Mouse (Mus musculus): ENCODE measurements at regions not wholly inside any gene's neighbourhood (a gene's known extent, or its start where the extent isn't known, plus 50 kb on each side); places are given as distances from the start of the nearest gene placed in this dataset.

GRCm38 (mm10) chr15:96780606-96781005 lies 81.1 kb upstream of the Slc38a2 start:
- TF ChIP-seq CHD2 (IDR thresholded peaks at IDR 0.05; ENCODE audit: low read length) (no peak), CTCF (conservative IDR thresholded peaks at IDR 0.05 in 1 of 2, IDR thresholded peaks at IDR 0.05 in 1 of 2; ENCODE audit: low read depth in 2 of 2, low read length in 2 of 2) (no peak), POLR2A (IDR thresholded peaks at IDR 0.05; ENCODE audit: low read depth, low read length) (no peak), TBP (conservative IDR thresholded peaks at IDR 0.05; ENCODE audit: low read depth, low read length) (no peak), EP300 (IDR thresholded peaks at IDR 0.05; ENCODE audit: low read length) (no peak), USF1 (IDR thresholded peaks at IDR 0.05; ENCODE audit: low read depth, low read length) (no peak), RAD21 (IDR thresholded peaks at IDR 0.05; ENCODE audit: low read depth, low read length) (no peak), MXI1 (IDR thresholded peaks at IDR 0.05; ENCODE audit: low read depth, low read length) (no peak), MAX (IDR thresholded peaks at IDR 0.05; ENCODE audit: low read length) (no peak), MAZ (IDR thresholded peaks at IDR 0.05; ENCODE audit: low read depth, low read length) (no peak), ZC3H11A (IDR thresholded peaks at IDR 0.05; ENCODE audit: low read depth, low read length) (no peak), NELFE (IDR thresholded peaks at IDR 0.05; ENCODE audit: low read depth, low read length) (no peak)
